Mouse (Mus musculus) erythroblast, adult 5-6 weeks (primary cell): Measurements from ENCODE around the gene Csnk1d. TPM values are rescaled to one million over a fixed set of nuclear protein-coding genes. Genes with fewer than 3 reads are reported as not detected.

Experiments
- ATAC-seq: replicated peaks from 2 replicates; pipeline ENCODE4 v1.8.0; 2016; ENCODE audit warnings: moderate number of reproducible peaks, mild to moderate bottlenecking, moderate TSS enrichment, inconsistent platforms; ENCODE audit not compliant: poor library complexity, low FRiP score, severe bottlenecking
- total RNA-seq, 2 experiments: library from RNA; stranded (forward) in 1 of 2; stranded (reverse) in 1 of 2; fragments of 150-400 nt in 1 of 2; fragments of 200-764, 138-1000 nt in 1 of 2; gene quantifications; 2 replicates each; pipeline versions ENCODE4 v1.2.3 to v1.2.4; 2015 to 2017; ENCODE audit warnings: low replicate concordance in 2 of 2

The Csnk1d gene
- 70.3 and 83.2 TPM in 2 replicates for total RNA-seq (2015; ENCODE audit: low replicate concordance)
- 121 and 148 TPM in 2 replicates for total RNA-seq (2017; ENCODE audit: low replicate concordance)

GRCm38 (mm10) chr11:120990951-120991526, at the start of gene Csnk1d:
Gene Csnk1d, minus strand, starts transcription at chr11:120991330.
- ATAC-seq = peak; percentile 66

- no peak for ATAC-seq
Measured at GRCm38 (mm10) chr11:121039302-121039701, 48.2 kb upstream of the Csnk1d start, which contains the start of gene Cd7. Gene Cd7, minus strand, starts transcription at chr11:121039418.

- no peak for ATAC-seq
Measured at GRCm38 (mm10) chr11:121038366-121039240, 47.5 kb upstream of the Csnk1d start.

GRCm38 (mm10) chr11:121033118-121033517, 42.0 kb upstream of the Csnk1d start:
- no peak for ATAC-seq

GRCm38 (mm10) chr11:121027259-121027658, 36.1 kb upstream of the Csnk1d start:
- 0 out of 2 replicates have a peak, but pooled peaks have one; percentile 42 for ATAC-seq

GRCm38 (mm10) chr11:121024163-121024562, 33.0 kb upstream of the Csnk1d start:
- no peak for ATAC-seq

- ATAC-seq = no peak
Measured at GRCm38 (mm10) chr11:121019501-121019900, 28.4 kb upstream of the Csnk1d start.

- ATAC-seq = peak; percentile 75
Measured at GRCm38 (mm10) chr11:121017703-121018102, 26.6 kb upstream of the Csnk1d start.

GRCm38 (mm10) chr11:121015472-121015871, 24.3 kb upstream of the Csnk1d start:
- no peak for ATAC-seq

GRCm38 (mm10) chr11:121014896-121015300, 23.8 kb upstream of the Csnk1d start:
- ATAC-seq = no peak

- no peak for ATAC-seq
Measured at GRCm38 (mm10) chr11:121013656-121014055, 22.5 kb upstream of the Csnk1d start.

- no peak for ATAC-seq
Measured at GRCm38 (mm10) chr11:121010044-121010755, 19.1 kb upstream of the Csnk1d start.

- no peak for ATAC-seq
Measured at GRCm38 (mm10) chr11:121006184-121006583, 15.1 kb upstream of the Csnk1d start.

- no peak for ATAC-seq
Measured at GRCm38 (mm10) chr11:121004281-121004680, 13.2 kb upstream of the Csnk1d start.

- ATAC-seq = no peak
Measured at GRCm38 (mm10) chr11:121001966-121002365, 10.8 kb upstream of the Csnk1d start.

- no peak for ATAC-seq
Measured at GRCm38 (mm10) chr11:120994741-120995140, 3.6 kb upstream of the Csnk1d start.

GRCm38 (mm10) chr11:120993586-120993985, 2.5 kb upstream of the Csnk1d start:
- no peak for ATAC-seq

GRCm38 (mm10) chr11:120993080-120993479, 1.9 kb upstream of the Csnk1d start:
- ATAC-seq = no peak

- ATAC-seq = 0 out of 2 replicates have a peak, but pooled peaks have one; percentile 3
Measured at GRCm38 (mm10) chr11:120991791-120992190, 661 bp upstream of the Csnk1d start.

- peak; percentile 67 for ATAC-seq
Measured at GRCm38 (mm10) chr11:120990126-120990781, 876 bp downstream of the Csnk1d start.
